Mouse (Mus musculus) WW6 (cell line): ENCODE results near the gene Nprl3.
"Not testable (repeated sequence)": the region's sequence is repeated elsewhere in the genome, so short reads cannot be mapped to it uniquely, and the experiment has no call there.

ENCODE experiments used
- DNase-seq: peaks from one replicate; pipeline ENCODE4 v3.0.0-alpha.2; 2013; ENCODE audit warnings: low read depth, low spot score

The Nprl3 gene

DNA sequence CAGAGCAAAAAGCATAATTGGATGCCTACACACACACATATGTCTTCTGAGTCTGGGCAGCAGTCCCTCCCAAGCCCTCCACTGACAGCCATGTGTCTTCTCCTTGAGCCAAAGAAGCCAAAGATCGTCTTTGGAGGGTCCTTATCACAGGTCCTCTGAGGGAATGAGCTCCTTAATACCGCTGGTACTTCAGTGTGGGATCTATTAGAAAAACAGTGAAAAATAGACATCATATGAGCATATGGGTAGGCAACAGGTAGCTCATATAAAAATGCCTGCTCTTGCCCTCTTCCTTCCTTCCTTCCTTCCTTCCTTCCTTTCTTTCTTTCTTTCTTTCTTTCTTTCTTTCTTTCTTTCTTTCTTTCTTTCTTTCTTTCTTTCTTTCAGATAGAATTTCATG lies 17.1 kb upstream of the Nprl3 start:
- DNase-seq = not testable (repeated sequence)

- DNase-seq = not testable (repeated sequence)
Measured at GRCm38 (mm10) chr11:32283091-32283777, 15.7 kb upstream of the Nprl3 start, which contains the start of gene Hba-a1. Gene Hba-a1, plus strand, starts transcription at chr11:32283511.

DNA sequence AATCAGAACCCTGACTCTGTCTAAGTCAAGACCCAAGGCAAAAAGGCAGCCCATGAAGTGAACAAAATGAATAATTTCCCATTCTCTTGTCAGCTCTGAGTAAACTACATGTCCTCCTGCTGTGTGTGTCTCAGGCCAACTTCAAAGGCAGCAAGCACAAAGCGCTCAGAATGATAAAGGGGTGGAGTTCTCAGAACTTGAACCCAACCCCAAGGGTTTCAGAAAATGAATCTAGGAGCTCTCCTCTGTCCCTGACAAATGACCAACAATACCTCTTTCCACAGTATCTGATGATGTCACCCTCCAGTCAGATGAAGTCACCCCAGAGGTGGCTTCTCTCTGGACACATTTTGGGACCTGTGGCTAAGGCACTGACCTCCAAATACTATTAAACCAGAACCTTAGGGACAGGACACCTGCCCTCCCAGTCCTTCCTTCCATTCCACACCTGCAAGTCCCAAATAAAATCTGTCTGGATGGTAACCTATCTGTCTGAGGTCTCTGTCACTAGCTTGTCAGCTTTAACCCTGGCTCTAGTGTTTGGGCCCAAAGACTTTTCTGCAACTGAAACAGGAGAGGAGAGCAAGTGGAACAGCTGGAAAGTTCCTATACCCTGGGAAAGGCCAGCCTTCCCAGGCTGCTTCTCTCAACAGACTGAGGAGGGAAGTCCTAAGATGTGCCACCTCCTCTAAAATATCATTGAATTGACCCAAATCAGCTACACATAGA lies 14.1 kb upstream of the Nprl3 start:
- DNase-seq = no peak

DNA sequence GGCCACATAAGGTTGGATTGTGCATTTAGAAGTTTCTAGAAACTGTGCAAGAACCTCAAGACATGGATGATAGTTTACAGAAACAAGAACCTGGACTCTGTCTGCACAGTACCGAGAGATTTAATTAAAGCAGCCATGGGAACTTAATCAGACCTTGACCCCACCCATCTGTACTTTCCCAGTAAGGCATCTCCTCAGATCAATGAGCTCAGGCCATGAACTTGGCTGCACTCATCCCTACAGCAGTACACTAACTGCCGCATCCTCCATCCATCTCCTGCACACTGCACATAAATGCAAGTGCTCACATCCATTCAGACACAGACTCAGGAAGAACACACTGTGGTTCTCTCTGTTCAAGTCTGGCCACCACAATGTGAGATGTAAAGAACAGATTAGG lies 13.1 kb upstream of the Nprl3 start:
- no peak for DNase-seq

- no peak for DNase-seq
Measured at GRCm38 (mm10) chr11:32278458-32278957, 11.0 kb upstream of the Nprl3 start.

DNA sequence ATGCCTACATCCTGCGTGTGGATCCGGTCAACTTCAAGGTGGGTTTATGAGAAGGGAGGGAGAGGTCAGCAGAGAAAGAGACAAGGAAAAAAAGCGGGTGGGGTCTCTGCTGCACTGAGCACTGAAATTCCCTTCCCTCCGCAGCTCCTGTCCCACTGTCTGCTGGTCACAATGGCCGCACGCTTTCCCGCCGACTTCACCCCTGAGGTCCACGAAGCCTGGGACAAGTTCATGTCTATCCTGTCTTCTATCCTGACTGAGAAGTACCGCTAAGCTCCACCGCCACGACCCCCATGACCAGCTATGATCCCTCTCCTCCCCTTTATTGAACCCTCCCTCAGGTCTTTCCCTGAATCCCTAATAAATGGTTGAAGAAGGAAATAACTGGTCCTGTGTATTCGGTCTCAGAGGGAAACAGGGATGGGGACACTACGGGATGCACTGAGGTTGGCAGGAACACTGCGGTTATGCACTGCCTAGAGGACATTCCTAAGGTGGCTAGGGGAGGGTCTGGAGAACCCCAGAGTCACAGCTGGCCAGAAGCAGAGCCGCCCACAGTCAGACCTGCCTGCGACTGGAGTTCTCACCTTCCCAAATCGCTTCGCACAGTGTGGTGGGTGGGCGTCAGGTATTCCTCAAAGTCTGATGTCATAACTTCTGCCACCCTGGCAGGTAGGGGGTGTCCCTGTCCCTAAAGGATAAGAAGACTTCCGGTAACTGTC lies 10.4 kb upstream of the Nprl3 start:
- DNase-seq = no peak

- DNase-seq = no peak
Measured at GRCm38 (mm10) chr11:32276347-32276746, 8.8 kb upstream of the Nprl3 start, which contains the start of gene Hba-x. Gene Hba-x, plus strand, starts transcription at chr11:32276400.

- no peak for DNase-seq
Measured at GRCm38 (mm10) chr11:32271178-32271577, 3.7 kb upstream of the Nprl3 start.

DNA sequence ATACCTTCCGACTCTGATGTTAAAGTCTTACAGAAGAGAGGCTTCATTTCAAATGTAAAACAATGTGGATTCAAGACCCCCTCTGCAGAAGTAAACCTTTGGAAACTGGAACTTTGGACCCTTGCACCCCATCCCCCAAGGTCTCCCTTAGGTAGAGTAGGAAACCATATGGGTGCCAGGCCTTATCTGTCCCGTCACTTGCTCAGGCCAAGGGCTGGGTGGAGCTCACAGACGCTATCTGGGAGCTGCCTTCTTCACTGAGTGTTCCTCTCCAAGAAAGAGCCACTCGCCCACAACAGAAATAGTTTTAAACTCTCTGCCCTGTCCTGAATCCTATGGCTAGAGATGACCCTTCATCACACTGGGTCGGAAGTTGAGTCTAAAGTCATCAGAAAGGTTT lies 1.4 kb upstream of the Nprl3 start:
- DNase-seq = no peak

GRCm38 (mm10) chr11:32267964-32268363 lies 457 bp upstream of the Nprl3 start:
- DNase-seq = no peak

DNA sequence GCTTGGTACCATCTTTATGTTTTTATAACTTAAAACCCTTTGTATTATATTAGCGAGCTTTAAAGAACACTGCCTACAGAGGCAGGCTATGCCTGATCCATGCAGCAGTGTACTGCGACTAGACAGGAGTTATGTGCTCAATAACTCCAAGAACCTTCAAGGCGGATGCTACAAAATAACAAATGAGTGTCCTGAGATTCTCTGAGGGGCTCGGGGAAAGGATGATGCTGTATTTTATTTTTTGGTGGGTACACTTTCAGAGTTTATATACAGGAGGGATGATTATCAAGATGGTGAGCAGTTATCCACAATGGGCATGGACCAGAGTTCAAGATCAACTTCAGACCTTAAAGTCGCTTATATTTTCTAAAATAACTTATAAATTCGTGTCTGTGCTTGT lies 731 bp downstream of the Nprl3 start:
- DNase-seq = no peak

- no peak for DNase-seq
Measured at GRCm38 (mm10) chr11:32266194-32266593, 1.3 kb downstream of the Nprl3 start.

DNA sequence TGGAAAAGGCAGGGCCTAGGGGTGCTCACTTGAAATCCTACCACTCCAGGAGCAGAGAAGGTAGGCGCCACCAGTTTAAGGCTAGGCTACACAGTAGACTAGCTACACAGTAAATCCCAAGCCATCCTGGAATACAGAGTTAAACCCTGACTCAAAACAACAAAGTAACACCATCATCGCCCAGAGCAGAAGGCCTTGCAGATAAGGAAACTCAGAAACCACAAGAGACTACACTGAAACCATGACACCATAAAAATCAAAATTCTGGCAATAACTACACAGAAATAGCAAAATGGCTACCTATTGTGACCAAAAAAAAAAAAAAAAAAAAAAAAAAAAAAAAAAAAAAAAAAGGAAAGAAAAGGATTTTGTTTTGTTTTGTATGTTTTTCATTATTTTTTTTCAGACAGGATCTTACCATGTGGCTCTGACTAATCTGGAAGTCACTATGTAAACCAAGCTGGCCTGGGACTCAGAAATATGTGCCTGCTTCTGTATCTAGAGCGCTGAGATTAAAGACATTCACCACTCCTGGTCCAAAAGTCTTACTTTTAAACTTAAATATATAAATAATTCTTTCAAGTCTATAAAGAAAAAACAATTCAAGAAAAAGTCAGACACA lies 2.3 kb downstream of the Nprl3 start:
- DNase-seq = no peak

GRCm38 (mm10) chr11:32262674-32263415 lies 4.7 kb downstream of the Nprl3 start:
- DNase-seq = no peak

DNA sequence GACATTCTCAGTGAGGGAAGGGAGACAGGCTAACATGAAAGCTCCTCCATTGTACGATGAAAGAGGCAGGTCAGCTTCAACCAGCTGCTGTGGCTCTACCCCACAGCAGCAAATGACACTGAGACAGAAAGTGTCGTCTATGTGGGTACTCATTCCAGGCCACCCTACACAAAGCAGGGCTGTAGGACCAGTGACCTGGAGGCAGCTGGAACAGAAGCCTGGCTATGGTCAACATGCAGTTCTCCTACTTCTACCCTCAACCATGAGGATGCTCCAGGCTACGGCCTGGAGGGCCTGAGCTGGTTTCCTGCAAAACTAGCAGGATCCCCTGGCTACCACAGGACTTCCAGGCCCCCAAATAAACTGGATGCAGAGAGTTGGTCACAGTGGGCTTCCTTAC lies 10.9 kb downstream of the Nprl3 start:
- DNase-seq = no peak

GRCm38 (mm10) chr11:32256146-32256545 lies 11.4 kb downstream of the Nprl3 start:
- no peak for DNase-seq

GRCm38 (mm10) chr11:32253121-32253520 lies 14.4 kb downstream of the Nprl3 start:
- DNase-seq = no peak

- no peak for DNase-seq
Measured at GRCm38 (mm10) chr11:32250880-32251763, 16.4 kb downstream of the Nprl3 start.

GRCm38 (mm10) chr11:32248350-32248749 lies 19.2 kb downstream of the Nprl3 start:
- no peak for DNase-seq

- DNase-seq = no peak
Measured at GRCm38 (mm10) chr11:32247068-32247467, 20.4 kb downstream of the Nprl3 start.
